Mouse (Mus musculus) liver, embryonic 14.5 days (tissue): ENCODE data around the gene Psmd9.
"Not testable (repeated sequence)": the region's sequence is repeated elsewhere in the genome, so short reads cannot be mapped to it uniquely, and the experiment has no call there.

ENCODE experiments used
- CTCF ChIP-seq: IDR thresholded peaks from 2 replicates; pipeline ENCODE4 v1.5.1; 2016; ENCODE audit warnings: antibody characterized with exemption, low read depth, control low read depth
- EP300 ChIP-seq: IDR thresholded peaks from 2 replicates; pipeline ENCODE4 v1.6.1; 2016; ENCODE audit warnings: antibody characterized with exemption, low read depth

DNA sequence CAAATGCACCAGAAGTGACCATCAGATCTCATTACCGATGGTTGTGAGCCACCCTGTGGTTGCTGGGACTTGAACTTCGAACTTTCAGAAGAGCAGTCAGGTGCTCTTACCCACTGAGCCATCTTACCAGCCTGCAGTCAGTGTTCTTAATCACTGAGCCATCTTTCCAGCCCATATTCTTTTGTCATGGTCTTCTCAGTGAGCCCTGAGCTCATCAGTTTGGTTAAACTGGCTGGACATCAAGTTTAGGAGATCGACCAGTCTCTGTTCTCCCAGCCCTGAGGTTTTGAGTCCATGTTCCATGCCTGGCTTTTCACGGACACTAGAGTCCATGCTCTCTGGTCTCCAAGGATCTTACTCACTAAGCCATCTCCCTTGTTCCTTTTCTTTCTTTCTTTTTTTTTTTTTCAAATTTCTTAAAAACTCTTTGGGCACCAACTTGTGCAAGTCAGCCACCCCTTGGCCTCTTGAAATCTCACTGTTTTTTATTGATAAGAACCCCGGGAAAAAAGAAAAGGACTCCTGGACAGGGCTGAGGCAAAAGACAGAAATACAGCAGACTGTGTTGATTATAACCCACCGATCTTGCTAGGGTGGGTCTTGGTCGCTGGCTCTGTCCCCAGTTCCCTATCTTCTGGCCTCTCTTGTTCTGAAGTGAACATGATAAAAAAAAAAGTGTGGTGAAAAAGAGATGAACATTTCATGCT, 31.8 kb downstream of the Psmd9 start:
- TF ChIP-seq CTCF: not testable (repeated sequence)
- 0 out of 2 replicates have a peak, but pooled peaks have one; percentile 23 for TF ChIP-seq EP300
